Mouse (Mus musculus) limb, embryonic 14.5 days (tissue): Measurements from ENCODE around the gene Wdr25. TPM values are rescaled to one million over a fixed set of nuclear protein-coding genes. Genes with fewer than 3 reads are reported as not detected.

ENCODE experiments used
- ATAC-seq: fragments of 200-750 bp; cut with Nextera tagmentation; 2 replicates; pipeline ENCODE4 v1.8.0; 2017; ENCODE audit warnings: low read depth, moderate number of reproducible peaks, moderate TSS enrichment; ENCODE audit not compliant: low FRiP score
- DNase-seq: peaks from one replicate; pipeline ENCODE4 v3.0.0-alpha.2; 2015; ENCODE audit warnings: low spot score
- H3K27ac ChIP-seq: fragments of 300-500 bp; sonication (generic); replicated peaks from 2 replicates; pipeline ENCODE4 v1.5.1; 2014; ENCODE audit warnings: low read depth, mild to moderate bottlenecking, low read length, moderate library complexity, mixed read lengths
- H3K27me3 ChIP-seq: fragments of 300-500 bp; sonication (generic); 2 replicates; pipeline ENCODE4 v1.6.1; 2014; ENCODE audit warnings: low read length, mixed read lengths; ENCODE audit not compliant: control insufficient read depth, insufficient read depth
- H3K36me3 ChIP-seq: fragments of 300-500 bp; sonication (generic); 2 replicates; pipeline ENCODE4 v1.6.1; 2014; ENCODE audit warnings: mild to moderate bottlenecking, low read length, moderate library complexity, mixed read lengths; ENCODE audit not compliant: control insufficient read depth, insufficient read depth
- H3K4me1 ChIP-seq: fragments of 300-500 bp; sonication (generic); 2 replicates; pipeline ENCODE4 v1.6.1; 2014; ENCODE audit warnings: antibody characterized with exemption, low read length, mixed read lengths; ENCODE audit not compliant: control insufficient read depth, insufficient read depth
- H3K4me2 ChIP-seq: fragments of 300-500 bp; sonication (generic); replicated peaks from 2 replicates; pipeline ENCODE4 v1.6.1; 2014; ENCODE audit warnings: low read depth, mild to moderate bottlenecking, low read length, moderate library complexity; ENCODE audit not compliant: severe bottlenecking
- H3K4me3 ChIP-seq: fragments of 300-500 bp; sonication (generic); replicated peaks from 2 replicates; pipeline ENCODE4 v1.5.1; 2014; ENCODE audit warnings: low read length
- H3K9ac ChIP-seq: fragments of 300-500 bp; sonication (generic); 2 replicates; pipeline ENCODE4 v1.6.1; 2014; ENCODE audit warnings: mild to moderate bottlenecking, low read depth, low read length, moderate library complexity; ENCODE audit not compliant: severe bottlenecking
- H3K9me3 ChIP-seq: fragments of 300-500 bp; sonication (generic); 2 replicates; pipeline ENCODE4 v1.6.1; 2016; ENCODE audit warnings: low read length; ENCODE audit not compliant: control insufficient read depth
- POLR2A ChIP-seq: fragments of 200-500 bp; IDR thresholded peaks from 2 replicates; pipeline ENCODE4 v1.8.0; 2012; ENCODE audit warnings: inconsistent platforms, mild to moderate bottlenecking, moderate library complexity, borderline replicate concordance; ENCODE audit not compliant: insufficient read depth, insufficient read length; ENCODE audit errors: extremely low read depth
- WGBS: fragments of 180-500 bp; shearing (Covaris S2); extraction: QIAGEN DNeasy Blood & Tissue Kit; methylation state at CpG from one replicate; pipeline ENCODE4 v1.1.7; 2014; 5-methylcytosine and 5-hydroxymethylcytosine counted together
- polyA plus RNA-seq, 2 experiments: library from polyadenylated mRNA; depleted of rRNA in 1 of 2; stranded (reverse) in 1 of 2; unstranded in 1 of 2; fragments of >200 nt; fragmentation: Nextera tagmentation in 1 of 2; extraction: Ambion mirVana in 1 of 2; gene quantifications; 2 replicates each; pipeline versions ENCODE4 v1.2.1 to v1.2.3; 2012 to 2014

Wdr25 gene
- polyA plus RNA-seq, 2 experiments = 4.6 to 12.7 TPM

DNA sequence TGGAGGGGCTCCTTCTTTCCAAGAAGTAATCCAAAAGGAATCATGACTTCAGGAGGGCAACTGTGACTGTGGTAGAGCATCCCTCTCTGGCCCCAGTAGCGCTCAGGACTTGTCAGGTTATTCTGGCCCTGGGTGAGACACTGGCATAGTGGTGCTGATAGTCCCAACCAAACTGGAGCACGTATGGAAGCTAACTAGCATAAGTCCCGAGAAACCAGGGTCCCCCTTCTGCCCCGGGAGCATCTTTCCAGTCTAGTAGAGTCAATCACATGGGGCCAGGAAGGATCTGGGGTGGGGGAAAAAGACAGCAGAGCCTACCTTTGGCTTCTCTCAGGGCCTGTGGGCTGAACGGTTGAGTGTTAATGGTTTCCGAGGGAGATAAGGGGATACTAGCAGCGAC is 175.3 kb downstream of the Wdr25 start:
- peak overlapping the region; percentile 56 for H3K4me3 ChIP-seq
- no peaks in the 10 kb centered on the region for H3K9me3 ChIP-seq
- H3K27ac ChIP-seq = no peak overlapping the region
- no peak for DNase-seq
- TF ChIP-seq POLR2A = no peak
- H3K36me3 ChIP-seq = no peaks in the 10 kb centered on the region
- peak overlapping the region; percentile 89 for H3K4me2 ChIP-seq
- no peak for ATAC-seq
- no peaks in the 10 kb centered on the region for H3K27me3 ChIP-seq
- H3K9ac ChIP-seq = peak overlapping the region; percentile 75; the same call in 1 of the 2 replicates
- 59% methylated on average over 7 of the region's 7 CpGs for WGBS
- H3K4me1 ChIP-seq = peaks cover 8% of the 10 kb centered on the region; the same call in 1 of the 2 replicates

DNA sequence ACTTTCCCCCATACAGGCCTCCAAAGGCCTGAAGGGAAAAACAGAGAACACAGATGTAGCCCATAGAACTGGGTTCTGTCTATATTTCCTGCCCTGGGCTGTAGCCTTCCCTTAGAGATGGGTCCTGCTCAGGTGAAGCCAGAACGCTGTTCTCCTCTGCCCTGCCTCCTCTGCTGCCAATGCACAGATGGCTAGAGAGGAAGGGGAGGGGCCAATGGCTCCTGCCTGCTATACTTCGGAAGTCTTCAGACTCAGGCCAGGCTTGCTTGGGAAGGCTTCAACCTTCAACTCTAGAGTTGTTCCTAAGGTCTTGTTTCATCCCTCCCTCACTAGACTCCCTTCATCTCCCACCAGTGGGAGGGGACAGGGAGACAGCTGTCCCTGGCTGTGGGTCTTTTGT is 176.3 kb downstream of the Wdr25 start:
- no peaks in the 10 kb centered on the region for H3K36me3 ChIP-seq
- no peak overlapping the region for H3K4me3 ChIP-seq
- no peak overlapping the region for H3K4me2 ChIP-seq
- H3K9ac ChIP-seq = no peak overlapping the region
- ATAC-seq (no peak), DNase-seq (no peak)
- peaks cover 8% of the 10 kb centered on the region; the same call in 1 of the 2 replicates for H3K4me1 ChIP-seq
- no peak overlapping the region for H3K27ac ChIP-seq
- H3K27me3 ChIP-seq = no peaks in the 10 kb centered on the region
- WGBS = 19% methylated on average over 2 of the region's 2 CpGs
- TF ChIP-seq POLR2A = no peak
- H3K9me3 ChIP-seq = no peaks in the 10 kb centered on the region

DNA sequence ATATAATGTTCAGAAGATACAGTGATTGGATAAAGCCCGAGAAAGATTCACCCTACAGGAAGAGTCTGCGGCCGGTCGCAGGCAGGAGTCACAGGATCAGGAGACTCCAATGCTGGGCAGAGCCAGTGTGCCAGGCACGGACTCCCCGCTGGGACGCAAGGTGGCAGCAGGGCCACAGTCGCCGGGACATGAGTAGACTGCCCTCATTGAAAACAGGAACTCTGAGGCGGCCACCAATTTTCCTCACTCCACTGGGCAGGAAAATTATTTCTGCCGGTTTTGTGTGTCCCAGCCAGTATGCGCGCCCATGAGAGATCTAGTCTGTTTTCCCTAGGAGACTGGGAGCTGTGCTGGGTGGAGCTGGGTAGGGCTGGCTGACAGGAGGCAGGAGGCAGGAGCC is 177.8 kb downstream of the Wdr25 start:
- ATAC-seq = no peak
- 92% methylated on average over 13 of the region's 13 CpGs for WGBS
- no peaks in the 10 kb centered on the region for H3K36me3 ChIP-seq

DNA sequence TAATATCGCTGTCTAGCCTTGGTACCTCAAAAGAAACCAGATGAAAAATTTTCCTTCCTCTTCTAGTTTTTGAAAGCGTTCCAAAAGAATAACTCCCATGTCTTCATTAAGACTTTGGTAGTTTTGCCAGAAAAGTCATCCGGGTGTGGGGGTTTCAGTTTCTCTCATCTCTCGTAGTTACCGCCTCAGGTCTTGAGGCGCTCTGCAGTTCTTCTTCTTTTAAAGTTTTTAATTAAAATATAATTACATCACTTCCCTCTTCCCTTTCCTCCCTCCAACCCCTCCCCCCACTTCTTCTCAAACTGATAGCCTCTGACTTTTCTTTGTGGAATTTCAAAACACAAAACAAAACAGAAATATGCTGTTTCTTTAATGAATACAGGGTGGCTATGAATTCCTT is 180.7 kb downstream of the Wdr25 start:
- no peaks in the 10 kb centered on the region for H3K9me3 ChIP-seq
- no peak overlapping the region for H3K4me3 ChIP-seq
- H3K27me3 ChIP-seq = no peaks in the 10 kb centered on the region
- 76% methylated on average over 6 of the region's 6 CpGs for WGBS
- no peak for TF ChIP-seq POLR2A
- no peaks in the 10 kb centered on the region for H3K36me3 ChIP-seq
- H3K27ac ChIP-seq = no peak overlapping the region
- H3K4me1 ChIP-seq = no peaks in the 10 kb centered on the region
- ATAC-seq (no peak), DNase-seq (no peak)
- no peak overlapping the region for H3K9ac ChIP-seq
- no peak overlapping the region for H3K4me2 ChIP-seq

More for the DNA sequence above, 177.8 kb downstream of the Wdr25 start:
- Histone ChIP-seq H3K4me2 (no peak overlapping the region), H3K4me1 (peaks cover 8% of the 10 kb centered on the region; the same call in 1 of the 2 replicates), H3K4me3 (no peak overlapping the region), H3K9ac (no peak overlapping the region), H3K27me3 (no peaks in the 10 kb centered on the region), H3K9me3 (no peaks in the 10 kb centered on the region), H3K27ac (no peak overlapping the region)
- no peak for TF ChIP-seq POLR2A
- no peak for DNase-seq

GRCm38 (mm10) chr12:109074777-109075285 is 181.4 kb downstream of the Wdr25 start:
- H3K36me3 ChIP-seq = no peaks in the 10 kb centered on the region
- H3K27ac ChIP-seq = no peak overlapping the region
- DNase-seq (no peak), ATAC-seq (no peak)
- 72% methylated on average over 2 of the region's 2 CpGs for WGBS
- TF ChIP-seq POLR2A = no peak
- no peaks in the 10 kb centered on the region for H3K9me3 ChIP-seq
- H3K4me2 ChIP-seq = no peak overlapping the region
- H3K9ac ChIP-seq = no peak overlapping the region
- no peaks in the 10 kb centered on the region for H3K4me1 ChIP-seq
- no peaks in the 10 kb centered on the region for H3K27me3 ChIP-seq
- H3K4me3 ChIP-seq = no peak overlapping the region

DNA sequence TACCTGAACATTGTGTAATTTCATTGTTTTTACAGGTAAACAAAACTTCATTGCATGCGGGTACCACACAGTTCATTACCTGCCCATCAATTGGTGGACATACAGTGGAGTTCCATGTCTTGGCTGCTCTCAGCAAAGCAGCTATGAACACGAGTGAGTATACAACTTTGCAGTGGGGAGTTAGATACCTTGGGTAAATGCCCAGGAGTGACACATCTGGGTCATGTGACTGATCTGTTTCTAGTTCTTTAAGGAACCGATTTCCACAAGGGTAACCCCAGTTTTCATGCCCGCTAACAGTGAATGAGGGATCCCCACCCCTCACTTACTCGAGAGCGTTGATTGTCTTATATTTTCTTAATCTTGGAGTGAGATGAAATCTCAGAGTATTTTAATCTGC is 183.6 kb downstream of the Wdr25 start:
- no peak overlapping the region for H3K27ac ChIP-seq
- no peak for DNase-seq
- no peak overlapping the region for H3K4me3 ChIP-seq
- no peaks in the 10 kb centered on the region for H3K9me3 ChIP-seq
- H3K9ac ChIP-seq = no peak overlapping the region
- H3K4me2 ChIP-seq = no peak overlapping the region
- ATAC-seq = no peak
- no peaks in the 10 kb centered on the region for H3K27me3 ChIP-seq
- H3K4me1 ChIP-seq = no peaks in the 10 kb centered on the region
- H3K36me3 ChIP-seq = no peaks in the 10 kb centered on the region
- WGBS = 82% methylated on average over 6 of the region's 6 CpGs
- no peak for TF ChIP-seq POLR2A

Other genes starting within 250 kb of the Wdr25 start
- gene Degs2, start 191.3 kb upstream of the Wdr25 start, polyA plus RNA-seq (2012; rRNA removed) = not detected in 2 replicates
- 1.1 and 1.8 TPM in 2 replicates for gene Degs2, start 191.3 kb upstream of the Wdr25 start, polyA plus RNA-seq (2014; fragmentation: Nextera tagmentation; extraction: Ambion mirVana)
- gene Yy1, start 100.7 kb upstream of the Wdr25 start, polyA plus RNA-seq (2012; rRNA removed) = 32.2 and 35.4 TPM in 2 replicates
- 22.2 and 24.0 TPM in 2 replicates for gene Yy1, start 100.7 kb upstream of the Wdr25 start, polyA plus RNA-seq (2014; fragmentation: Nextera tagmentation; extraction: Ambion mirVana)
- gene Slc25a29, start 57.7 kb upstream of the Wdr25 start, polyA plus RNA-seq (2012; rRNA removed) = 9.8 and 14.5 TPM in 2 replicates
- gene Slc25a29, start 57.7 kb upstream of the Wdr25 start, polyA plus RNA-seq (2014; fragmentation: Nextera tagmentation; extraction: Ambion mirVana) = 10.9 and 12.6 TPM in 2 replicates
- 24.2 and 41.5 TPM in 2 replicates for gene Slc25a47, start 57.6 kb upstream of the Wdr25 start, polyA plus RNA-seq (2012; rRNA removed)
- gene Slc25a47, start 57.6 kb upstream of the Wdr25 start, polyA plus RNA-seq (2014; fragmentation: Nextera tagmentation; extraction: Ambion mirVana) = 13.9 and 19.1 TPM in 2 replicates
- 65.6 and 70.6 TPM in 2 replicates for gene Wars, start 543 bp downstream of the Wdr25 start, polyA plus RNA-seq (2012; rRNA removed)
- 67.6 and 69.9 TPM in 2 replicates for gene Wars, start 543 bp downstream of the Wdr25 start, polyA plus RNA-seq (2014; fragmentation: Nextera tagmentation; extraction: Ambion mirVana)
- 45.0 and 50.4 TPM in 2 replicates for gene Begain, start 174.6 kb downstream of the Wdr25 start, polyA plus RNA-seq (2012; rRNA removed)
- 16.5 and 17.6 TPM in 2 replicates for gene Begain, start 174.6 kb downstream of the Wdr25 start, polyA plus RNA-seq (2014; fragmentation: Nextera tagmentation; extraction: Ambion mirVana)